Mouse (Mus musculus): ENCODE measurements at regions not wholly inside any gene's neighbourhood (a gene's known extent, or its start where the extent isn't known, plus 50 kb on each side); places are given as distances from the start of the nearest gene placed in this dataset.

- TF ChIP-seq CTCF (IDR thresholded peaks at IDR 0.05; ENCODE audit: low read depth) (no peak), EP300 (IDR thresholded peaks at IDR 0.05; ENCODE audit: low read depth) (no peak)
Measured at GRCm38 (mm10) chr6:31072072-31072471, 113.2 kb upstream of the Klf14 start.

All from liver, embryonic 14.5 days (tissue).